Mouse (Mus musculus) kidney, adult 2 months (tissue): ENCODE data around the gene Fcgr2b.

ENCODE experiments used
- CTCF ChIP-seq: fragments of 200-500 bp; conservative IDR thresholded peaks from 2 replicates; pipeline ENCODE4 v1.5.1; 2011; ENCODE audit warnings: low read depth, mild to moderate bottlenecking, control low read depth, low read length, moderate library complexity, mixed read lengths; ENCODE audit not compliant: insufficient read depth, insufficient read length
- POLR2A ChIP-seq: fragments of 200-500 bp; IDR thresholded peaks from one replicate; pipeline ENCODE4 v1.6.1; 2011; ENCODE audit warnings: low read depth, low read length, control low read depth

- no peak for TF ChIP-seq CTCF
- no peak for TF ChIP-seq POLR2A
Measured at GRCm38 (mm10) chr1:170963087-170963486, 13.3 kb downstream of the Fcgr2b start.
